Mouse (Mus musculus): ENCODE data around the gene Capn2. TPM values are rescaled to one million over a fixed set of nuclear protein-coding genes. Genes with fewer than 3 reads are reported as not detected.

The Capn2 gene
- polyA plus RNA-seq, 1 experiment from 2014 or later, result 135 TPM

- Histone ChIP-seq H3K9ac (replicated peaks; ENCODE audit: low read depth) (no peak overlapping the region), H3K27me3 (replicated peaks; ENCODE audit: insufficient read depth, low read length) (no peaks in the 10 kb centered on the region), H3K4me1 (ENCODE audit: insufficient read depth, low read depth, low read length) (peaks cover 19% of the 10 kb centered on the region), H3K4me3 (ENCODE audit: low read depth, low read length) (no peak overlapping the region), H3K27ac (ENCODE audit: low read length) (peak overlapping the region; percentile 73), H3K36me3 (ENCODE audit: insufficient read depth, low read length) (no peaks in the 10 kb centered on the region), H3K9me3 (ENCODE audit: low read length) (no peaks in the 10 kb centered on the region), H3K4me2 (replicated peaks; ENCODE audit: low read depth, low read length) (0 out of 2 replicates have a peak overlapping the region, but pooled peaks have one; percentile 22)
- TF ChIP-seq CTCF (IDR thresholded peaks at IDR 0.05) (no peak), EP300 (IDR thresholded peaks at IDR 0.05) (no peak)
- WGBS, result 57% methylated on average over 5 of the region's 5 CpGs
- ATAC-seq (no peak), DNase-seq (ENCODE audit: low spot score) (peak; percentile 30)
Observed at GRCm38 (mm10) chr1:182519341-182519740, 1.9 kb upstream of the Capn2 start.

GRCm38 (mm10) chr1:182518811-182519210, 1.4 kb upstream of the Capn2 start:
- DNase-seq (ENCODE audit: low spot score), result no peak
- Histone ChIP-seq H3K27me3 (replicated peaks; ENCODE audit: insufficient read depth, low read length) (no peaks in the 10 kb centered on the region), H3K9me3 (ENCODE audit: low read length) (no peaks in the 10 kb centered on the region), H3K9ac (replicated peaks; ENCODE audit: low read depth) (no peak overlapping the region), H3K4me3 (ENCODE audit: low read depth, low read length) (no peak overlapping the region), H3K27ac (ENCODE audit: low read length) (no peak overlapping the region), H3K4me2 (replicated peaks; ENCODE audit: low read depth, low read length) (no peak overlapping the region), H3K36me3 (ENCODE audit: insufficient read depth, low read length) (no peaks in the 10 kb centered on the region), H3K4me1 (ENCODE audit: insufficient read depth, low read depth, low read length) (peaks cover 19% of the 10 kb centered on the region)
- 51% methylated on average over 6 of the region's 6 CpGs for WGBS
- TF ChIP-seq CTCF (IDR thresholded peaks at IDR 0.05) (no peak), EP300 (IDR thresholded peaks at IDR 0.05) (no peak)
- no peak for ATAC-seq

- Histone ChIP-seq H3K4me3 (ENCODE audit: low read depth, low read length) (no peak overlapping the region), H3K9ac (replicated peaks; ENCODE audit: low read depth) (no peak overlapping the region), H3K4me1 (ENCODE audit: insufficient read depth, low read depth, low read length) (peaks cover 19% of the 10 kb centered on the region), H3K36me3 (ENCODE audit: insufficient read depth, low read length) (no peaks in the 10 kb centered on the region), H3K27ac (ENCODE audit: low read length) (no peak overlapping the region), H3K4me2 (replicated peaks; ENCODE audit: low read depth, low read length) (no peak overlapping the region), H3K9me3 (ENCODE audit: low read length) (no peaks in the 10 kb centered on the region), H3K27me3 (replicated peaks; ENCODE audit: insufficient read depth, low read length) (no peaks in the 10 kb centered on the region)
- WGBS, result 82% methylated on average over 10 of the region's 10 CpGs
- no peak for DNase-seq (ENCODE audit: low spot score)
- TF ChIP-seq EP300 (IDR thresholded peaks at IDR 0.05) (no peak), CTCF (IDR thresholded peaks at IDR 0.05) (no peak)
- no peak for ATAC-seq
Observed at GRCm38 (mm10) chr1:182518143-182518680, 804 bp upstream of the Capn2 start.

GRCm38 (mm10) chr1:182517677-182518011, 236 bp upstream of the Capn2 start:
- Histone ChIP-seq H3K4me1 (ENCODE audit: insufficient read depth, low read depth, low read length) (peaks cover 19% of the 10 kb centered on the region), H3K4me2 (replicated peaks; ENCODE audit: low read depth, low read length) (peak overlapping the region; percentile 87), H3K4me3 (ENCODE audit: low read depth, low read length) (peak overlapping the region; percentile 82), H3K27me3 (replicated peaks; ENCODE audit: insufficient read depth, low read length) (no peaks in the 10 kb centered on the region), H3K36me3 (ENCODE audit: insufficient read depth, low read length) (no peaks in the 10 kb centered on the region), H3K27ac (ENCODE audit: low read length) (peak overlapping the region; percentile 95), H3K9me3 (ENCODE audit: low read length) (no peaks in the 10 kb centered on the region), H3K9ac (replicated peaks; ENCODE audit: low read depth) (peak overlapping the region; percentile 91)
- ATAC-seq, result no peak
- no peak for DNase-seq (ENCODE audit: low spot score)
- 5% methylated on average over 10 of the region's 10 CpGs for WGBS
- TF ChIP-seq EP300 (IDR thresholded peaks at IDR 0.05) (no peak), CTCF (IDR thresholded peaks at IDR 0.05) (no peak)

GRCm38 (mm10) chr1:182514803-182515590, 2.4 kb downstream of the Capn2 start:
- Histone ChIP-seq H3K4me1 (ENCODE audit: insufficient read depth, low read depth, low read length) (peaks cover 18% of the 10 kb centered on the region), H3K27ac (ENCODE audit: low read length) (peak overlapping the region; percentile 95), H3K9ac (replicated peaks; ENCODE audit: low read depth) (no peak overlapping the region), H3K9me3 (ENCODE audit: low read length) (no peaks in the 10 kb centered on the region), H3K36me3 (ENCODE audit: insufficient read depth, low read length) (peaks cover 8% of the 10 kb centered on the region; the same call in 1 of the 2 replicates), H3K4me2 (replicated peaks; ENCODE audit: low read depth, low read length) (no peak overlapping the region), H3K4me3 (ENCODE audit: low read depth, low read length) (no peak overlapping the region), H3K27me3 (replicated peaks; ENCODE audit: insufficient read depth, low read length) (no peaks in the 10 kb centered on the region)
- 0 out of 2 replicates have a peak, but pooled peaks have one; percentile 6 for ATAC-seq
- TF ChIP-seq EP300 (IDR thresholded peaks at IDR 0.05) (peak; percentile 72), CTCF (IDR thresholded peaks at IDR 0.05) (no peak)
- DNase-seq (ENCODE audit: low spot score), result peak; percentile 35
- 70% methylated on average over 10 of the region's 10 CpGs for WGBS

- no peaks in the 10 kb centered on the region for H3K27me3 ChIP-seq (replicated peaks; ENCODE audit: insufficient read depth, low read length)
- no peak for TF ChIP-seq EP300 (IDR thresholded peaks at IDR 0.05)
- H3K4me3 ChIP-seq (ENCODE audit: low read depth, low read length), result no peak overlapping the region
- H3K4me2 ChIP-seq (replicated peaks; ENCODE audit: low read depth, low read length), result no peak overlapping the region
- peaks cover 10% of the 10 kb centered on the region; the same call in 1 of the 2 replicates for H3K4me1 ChIP-seq (ENCODE audit: insufficient read depth, low read depth, low read length)
- no peak for DNase-seq (ENCODE audit: low spot score)
- ATAC-seq, result no peak
- H3K9ac ChIP-seq (replicated peaks; ENCODE audit: low read depth), result no peak overlapping the region
- WGBS, result 76% methylated on average over 5 of the region's 5 CpGs
- H3K9me3 ChIP-seq (ENCODE audit: low read length), result no peaks in the 10 kb centered on the region
- H3K36me3 ChIP-seq (ENCODE audit: insufficient read depth, low read length), result peaks cover 8% of the 10 kb centered on the region; the same call in 1 of the 2 replicates
- no peak overlapping the region; the same call in 1 of the 2 replicates for H3K27ac ChIP-seq (ENCODE audit: low read length)
Observed at GRCm38 (mm10) chr1:182513714-182514113, 3.7 kb downstream of the Capn2 start.
